Mouse (Mus musculus): ENCODE data around the gene Pigl.

- TF ChIP-seq EP300 (optimal IDR thresholded peaks at IDR 0.05) (no peak), CTCF (IDR thresholded peaks at IDR 0.05; ENCODE audit: low read depth) (no peak)
These were observed 81.9 kb downstream of the Pigl start for GRCm38 (mm10) chr11:62540167-62540566.
